Mouse (Mus musculus) monocyte, adult 2 months (primary cell): ENCODE results near the gene Cdx4.

Experiments
- DNase-seq, 2 experiments: peaks; one replicate each; pipeline ENCODE4 v3.0.0; 2022; ENCODE audit warnings: low spot score in 2 of 2, low read depth in 1 of 2

The Cdx4 gene

GRCm38 (mm10) chrX:103321146-103321545 lies at the start of gene Cdx4:
Cdx4 (plus strand) TSS chrX:103321398.
- no peak for DNase-seq

DNA sequence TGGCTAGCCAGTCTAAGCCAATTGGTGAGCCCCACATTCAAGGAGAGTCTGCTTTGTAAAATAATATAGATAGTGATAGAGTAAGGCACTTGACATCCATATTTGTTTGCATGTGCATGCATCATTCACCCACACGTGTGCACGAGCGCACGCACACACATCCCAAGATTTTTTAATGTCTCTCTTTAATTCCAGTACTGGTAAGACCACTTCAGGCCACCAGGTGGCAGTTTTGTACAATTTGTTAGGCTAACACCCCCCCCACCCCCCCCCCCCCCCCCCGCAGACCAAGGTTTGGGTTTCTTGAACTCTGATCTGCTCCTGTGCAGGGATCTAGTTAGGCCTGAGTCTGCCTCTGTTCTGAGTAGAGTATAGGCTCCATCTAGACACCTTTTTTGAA lies 46.9 kb upstream of the Cdx4 start:
- no peak for DNase-seq

DNA sequence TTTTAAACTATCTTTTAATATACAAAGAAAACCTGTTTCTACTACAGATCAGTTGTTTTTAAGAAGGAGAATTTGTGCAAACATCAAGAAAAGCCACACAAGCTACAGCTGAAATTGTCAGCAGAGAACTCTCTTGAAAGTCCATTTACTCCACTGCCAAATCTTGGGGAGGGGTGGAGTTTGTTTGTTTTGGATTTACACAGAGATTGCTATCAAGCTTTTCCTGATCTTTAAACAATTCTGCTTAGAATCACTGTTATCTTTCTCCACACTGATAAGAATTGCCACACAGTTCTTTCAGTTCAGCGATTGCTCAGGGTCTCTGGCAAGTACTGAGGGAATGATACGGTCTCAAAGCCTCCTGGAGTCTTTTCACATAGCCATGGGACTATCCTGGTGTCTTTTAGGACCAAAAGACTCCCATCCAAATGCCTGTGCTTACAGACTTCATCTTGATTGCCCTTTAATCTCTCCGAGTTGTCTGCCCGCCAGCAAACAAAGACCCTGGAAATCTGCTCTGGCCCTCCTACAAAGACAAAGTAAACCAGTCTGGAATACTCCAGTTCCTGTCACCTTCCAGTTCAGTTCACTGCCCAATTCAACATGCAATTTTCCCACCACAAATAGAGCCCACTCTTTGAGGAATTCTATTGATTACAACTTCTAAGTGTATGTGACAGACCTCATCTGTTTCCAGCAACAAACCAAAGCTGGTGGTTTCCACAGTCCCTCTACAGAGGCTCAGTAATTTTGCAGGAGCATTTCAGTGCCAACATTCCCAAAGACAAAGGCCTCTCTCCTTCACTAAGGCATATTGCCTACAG lies 34.1 kb upstream of the Cdx4 start:
- no peak for DNase-seq

- DNase-seq, result no peak
Measured at GRCm38 (mm10) chrX:103287846-103288377, 33.3 kb upstream of the Cdx4 start.

DNA sequence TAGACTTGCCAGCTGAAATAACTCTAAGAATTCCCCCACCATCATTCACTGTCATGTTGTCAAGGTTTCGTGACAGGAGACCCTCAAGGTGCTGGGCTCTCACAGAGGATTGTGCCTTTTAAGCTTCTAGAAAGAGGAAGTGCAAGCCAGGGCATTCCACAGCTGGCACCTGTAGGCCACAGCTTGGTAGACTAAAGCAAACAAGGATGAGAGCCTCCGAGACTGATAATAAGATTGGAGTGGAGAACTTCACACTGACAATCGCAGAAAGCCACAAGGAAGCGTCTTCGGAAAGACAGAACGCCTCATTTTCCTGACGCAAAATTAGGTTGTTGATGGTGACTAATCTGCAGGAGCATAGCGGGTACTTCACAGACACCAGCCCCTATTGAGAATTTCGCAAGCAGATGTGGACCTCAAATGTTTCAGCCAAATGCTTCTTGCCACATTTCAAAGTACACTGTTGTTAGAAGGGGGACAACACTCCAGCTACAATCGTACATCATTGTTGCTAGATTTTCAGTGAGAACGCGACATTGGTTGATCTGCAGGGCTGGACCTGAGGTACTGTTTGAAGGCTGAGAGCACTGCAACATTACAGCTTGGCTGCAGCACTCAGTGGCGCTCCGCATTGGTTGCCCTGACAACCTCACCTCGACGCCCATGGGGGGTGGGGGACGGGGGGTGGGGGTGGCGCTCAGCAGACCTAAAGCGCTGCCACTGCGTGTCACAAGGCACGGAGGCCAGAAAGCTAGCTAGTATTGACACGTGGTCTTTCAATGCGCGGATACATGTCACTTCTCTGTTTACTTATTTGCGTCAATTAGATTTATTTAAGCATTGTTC lies 32.5 kb upstream of the Cdx4 start:
- no peak for DNase-seq

DNA sequence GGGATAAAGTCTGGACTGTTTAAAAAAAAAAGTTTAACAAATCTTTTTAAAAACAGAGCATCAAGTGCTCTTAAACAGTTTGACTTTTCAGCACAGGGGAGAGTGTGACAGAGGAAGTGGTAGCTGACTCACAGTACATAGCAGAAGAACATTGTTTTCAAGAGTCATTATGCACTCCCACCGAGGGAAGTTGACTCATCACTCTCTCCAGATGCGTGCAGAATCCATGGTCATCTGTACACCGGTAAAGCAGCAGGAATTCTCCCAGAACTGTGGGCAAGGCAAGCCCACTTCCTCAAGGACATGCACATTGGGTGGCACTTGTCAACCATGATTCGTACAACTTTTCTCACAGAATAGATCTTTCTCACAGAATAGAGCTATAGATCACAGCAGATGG lies 22.3 kb upstream of the Cdx4 start:
- DNase-seq, result no peak

- DNase-seq, result no peak
Measured at GRCm38 (mm10) chrX:103308262-103308661, 12.9 kb upstream of the Cdx4 start.

- DNase-seq, result no peak
Measured at GRCm38 (mm10) chrX:103311723-103312122, 9.5 kb upstream of the Cdx4 start.

GRCm38 (mm10) chrX:103314146-103314545 lies 7.1 kb upstream of the Cdx4 start:
- DNase-seq, result no peak

DNA sequence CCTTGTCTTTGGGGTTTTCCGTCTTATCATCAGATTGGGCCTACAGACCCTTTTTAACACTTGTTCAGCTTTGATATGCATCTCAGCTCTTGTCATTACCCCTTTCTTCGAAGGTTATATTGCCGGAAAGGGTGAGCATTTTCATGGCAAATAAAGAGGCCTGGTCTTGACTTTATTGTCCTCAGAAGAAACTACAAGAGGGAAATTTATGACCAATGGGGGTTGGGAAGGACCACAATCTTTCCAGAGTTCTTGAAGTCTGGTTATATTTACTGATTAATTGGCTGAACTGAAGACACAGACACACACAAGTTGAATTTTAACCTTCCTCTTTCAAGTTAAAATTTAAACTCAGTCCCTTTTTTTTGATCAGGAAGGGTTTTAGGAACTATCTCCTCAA lies 4.7 kb downstream of the Cdx4 start:
- DNase-seq, result no peak

GRCm38 (mm10) chrX:103329386-103329785 lies 8.2 kb downstream of the Cdx4 start:
- no peak for DNase-seq

GRCm38 (mm10) chrX:103331125-103331858 lies 10.1 kb downstream of the Cdx4 start:
- DNase-seq, result no peak

GRCm38 (mm10) chrX:103341369-103342113 lies 20.3 kb downstream of the Cdx4 start:
- no peak for DNase-seq

GRCm38 (mm10) chrX:103355784-103356183 lies 34.6 kb downstream of the Cdx4 start:
- DNase-seq, result no peak

DNA sequence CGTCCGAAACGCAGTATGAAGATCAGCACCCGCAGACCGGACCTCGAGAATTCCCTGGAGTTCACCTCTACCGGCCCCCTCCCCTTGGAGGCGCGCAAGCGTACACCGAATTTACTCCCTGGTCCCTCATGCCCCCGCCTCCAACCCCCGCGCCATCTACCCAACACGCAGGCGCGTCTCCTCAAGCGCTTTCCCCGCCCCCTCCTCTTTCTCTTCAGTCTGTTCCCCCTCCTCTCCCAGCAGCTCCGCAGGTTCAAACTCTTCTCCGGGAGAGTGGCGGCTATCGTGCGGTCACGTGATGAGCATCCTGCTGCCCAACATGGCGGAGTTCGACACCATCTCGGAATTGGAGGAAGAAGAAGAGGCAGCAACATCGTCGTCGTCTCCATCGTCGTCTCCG lies 35.1 kb downstream of the Cdx4 start, which contains the start of gene Chic1:
Gene Chic1 (plus strand): TSS at position 190 of the 400 bp plus-strand sequence.
- no peak for DNase-seq

GRCm38 (mm10) chrX:103356761-103357236 lies 35.6 kb downstream of the Cdx4 start:
- DNase-seq, result no peak

- no peak for DNase-seq
Measured at GRCm38 (mm10) chrX:103366201-103366600, 45.0 kb downstream of the Cdx4 start.

DNA sequence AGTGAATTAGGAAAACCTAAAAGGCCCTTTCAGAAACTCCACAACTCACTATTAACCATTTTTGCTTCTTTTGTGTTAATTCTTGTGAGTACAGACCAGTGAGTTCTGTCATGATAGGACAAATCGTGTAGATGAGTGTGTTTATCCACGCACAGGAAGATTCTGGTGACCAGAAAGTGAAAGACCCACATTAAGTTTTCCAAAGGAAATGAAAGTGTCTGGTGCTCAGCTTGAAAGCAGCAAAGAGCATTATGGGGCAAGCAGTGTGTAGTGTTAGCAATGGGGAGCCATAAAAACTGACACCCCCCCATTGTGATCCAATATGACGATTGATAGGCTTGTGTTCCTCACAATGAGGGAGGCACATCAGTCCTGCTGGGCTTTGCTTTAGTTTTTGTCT lies 47.5 kb downstream of the Cdx4 start:
- DNase-seq, result no peak

DNA sequence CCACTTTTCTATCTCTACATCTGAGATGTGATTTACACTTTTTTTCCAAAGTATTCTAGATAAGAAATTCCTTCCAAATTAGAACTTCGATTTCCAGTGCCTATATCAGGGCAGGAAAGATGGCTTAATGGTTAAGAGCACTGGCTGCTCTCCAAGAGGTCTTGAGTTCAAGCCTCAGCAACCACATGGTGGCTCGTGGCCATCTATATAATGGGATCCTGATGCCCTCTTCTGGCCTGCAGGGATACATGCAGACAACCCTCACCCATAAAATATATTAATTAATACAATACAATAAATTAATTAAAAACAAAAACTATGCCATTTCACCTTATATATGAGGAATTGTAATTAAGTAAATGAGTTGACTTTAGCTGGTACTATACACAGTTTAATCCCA lies 50.0 kb downstream of the Cdx4 start:
- DNase-seq, result no peak

- DNase-seq, result no peak
Measured at GRCm38 (mm10) chrX:103371627-103372026, 50.4 kb downstream of the Cdx4 start.
